Mouse (Mus musculus) retina, postnatal 1 day (tissue): ENCODE measurements around the gene Rplp1.

Source experiments
- DNase-seq: peaks from one replicate; pipeline ENCODE4 v3.0.0-alpha.2; 2012

Rplp1 gene

GRCm38 (mm10) chr9:61911300-61912128 is 2.8 kb downstream of the Rplp1 start:
- no peak for DNase-seq

DNA sequence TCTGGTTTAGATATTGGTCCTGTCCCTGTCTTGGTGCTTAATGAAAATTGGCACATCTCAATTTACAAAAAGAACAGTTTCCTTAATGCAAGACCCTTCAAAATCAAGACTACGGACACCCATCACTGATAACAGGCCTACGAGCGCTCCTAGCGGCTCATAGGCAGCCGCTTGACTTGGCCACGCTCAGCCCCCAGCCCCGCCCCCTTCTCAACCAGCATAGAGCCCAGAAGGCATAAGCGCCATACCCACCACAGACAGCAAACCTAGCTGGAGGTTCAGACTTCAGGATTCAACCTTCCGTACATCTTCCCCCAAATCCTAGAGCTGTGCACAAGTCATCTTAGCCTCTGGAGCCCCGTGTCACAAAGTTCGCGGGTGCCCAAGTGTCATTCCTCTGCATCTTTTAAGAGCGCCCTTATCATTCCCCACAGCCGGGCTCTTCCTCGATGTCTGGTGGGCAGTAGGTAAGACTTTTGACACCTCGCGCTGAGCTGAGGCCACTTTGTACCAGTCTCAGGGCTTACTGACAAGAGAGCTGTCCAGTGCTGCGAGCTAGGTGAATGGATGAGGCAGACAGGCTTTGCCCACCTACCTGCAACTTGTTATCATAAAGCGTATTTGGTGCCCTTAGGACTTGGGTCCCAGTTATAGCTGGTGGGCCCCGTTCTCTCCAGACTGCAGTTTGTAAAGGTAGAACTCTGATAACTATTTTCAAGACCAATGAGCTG is 3.7 kb downstream of the Rplp1 start:
- DNase-seq, result no peak

- no peak for DNase-seq
Observed at GRCm38 (mm10) chr9:61909633-61910032, 4.7 kb downstream of the Rplp1 start.

- no peak for DNase-seq
Observed at GRCm38 (mm10) chr9:61908832-61909407, 5.4 kb downstream of the Rplp1 start.

DNA sequence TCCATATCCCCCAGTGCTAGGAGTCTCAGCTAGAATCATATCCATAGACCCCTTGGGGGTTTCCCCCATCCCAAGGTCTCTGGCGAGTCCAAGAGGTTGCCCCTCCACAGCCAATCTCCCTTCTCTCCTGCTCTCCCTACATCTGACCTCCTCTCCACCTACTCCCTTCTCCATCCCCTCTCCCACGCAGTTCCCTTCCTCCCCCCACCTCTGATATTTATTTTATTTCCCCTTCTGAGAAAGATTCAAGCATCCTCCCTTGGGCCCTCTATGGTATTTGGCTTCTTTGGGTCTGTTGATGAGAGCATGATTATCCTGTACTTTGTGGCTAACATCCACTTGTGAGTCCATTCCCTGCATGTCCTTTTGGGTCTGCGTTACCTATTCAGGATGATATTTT is 6.0 kb downstream of the Rplp1 start:
- DNase-seq, result no peak

DNA sequence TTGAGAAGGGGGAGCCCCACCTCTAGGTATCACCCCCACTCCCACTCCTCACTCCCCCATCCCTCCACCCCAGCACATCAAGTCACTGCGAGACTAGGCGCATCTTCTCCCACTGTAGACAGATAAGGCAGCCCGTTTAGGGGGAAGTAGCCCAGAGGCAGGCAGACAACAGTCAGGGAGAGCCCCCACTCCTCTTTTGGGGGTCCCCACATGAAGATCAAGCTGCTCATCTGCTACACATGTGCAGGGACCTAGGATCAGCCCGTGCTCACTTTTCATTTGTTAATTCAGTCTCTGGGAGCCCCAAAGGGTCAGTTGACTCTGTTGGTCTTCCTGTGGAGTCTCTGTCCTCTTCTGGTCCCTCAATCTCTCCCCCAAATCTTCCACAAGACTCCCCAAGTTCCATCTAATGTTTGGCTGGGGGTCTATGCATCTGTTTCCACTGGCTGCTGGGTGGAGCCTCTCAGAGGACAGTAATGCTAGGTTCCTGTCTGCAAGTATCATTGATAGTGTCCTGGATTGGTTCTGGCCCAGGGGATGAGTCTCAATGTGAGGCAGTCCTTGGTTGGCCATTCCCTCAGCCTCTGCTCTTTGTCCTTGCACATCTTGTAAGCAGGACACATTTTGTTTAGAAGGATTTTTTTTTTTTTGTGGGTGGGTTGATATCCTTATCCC is 6.6 kb downstream of the Rplp1 start:
- no peak for DNase-seq

GRCm38 (mm10) chr9:61906912-61907311 is 7.4 kb downstream of the Rplp1 start:
- DNase-seq, result peak; percentile 46

DNA sequence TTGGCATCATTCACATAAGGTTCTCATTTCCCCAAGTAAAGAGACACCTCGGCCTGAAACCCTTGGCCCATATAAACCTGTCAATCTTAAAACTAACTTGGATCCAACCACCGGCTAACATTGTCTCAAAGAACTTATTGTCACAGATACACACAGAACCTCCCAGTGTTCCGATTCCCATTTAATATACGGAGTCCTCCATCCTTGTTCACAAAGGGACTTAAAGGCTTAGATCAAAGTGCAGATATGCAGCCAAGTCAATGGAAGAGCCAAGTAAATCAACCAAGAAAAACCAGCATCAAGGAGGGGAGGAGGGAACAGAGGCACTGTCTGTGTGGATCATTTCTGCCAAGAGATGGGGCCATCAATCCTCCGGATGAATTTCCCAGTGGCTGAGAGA is 8.8 kb downstream of the Rplp1 start:
- DNase-seq, result no peak

DNA sequence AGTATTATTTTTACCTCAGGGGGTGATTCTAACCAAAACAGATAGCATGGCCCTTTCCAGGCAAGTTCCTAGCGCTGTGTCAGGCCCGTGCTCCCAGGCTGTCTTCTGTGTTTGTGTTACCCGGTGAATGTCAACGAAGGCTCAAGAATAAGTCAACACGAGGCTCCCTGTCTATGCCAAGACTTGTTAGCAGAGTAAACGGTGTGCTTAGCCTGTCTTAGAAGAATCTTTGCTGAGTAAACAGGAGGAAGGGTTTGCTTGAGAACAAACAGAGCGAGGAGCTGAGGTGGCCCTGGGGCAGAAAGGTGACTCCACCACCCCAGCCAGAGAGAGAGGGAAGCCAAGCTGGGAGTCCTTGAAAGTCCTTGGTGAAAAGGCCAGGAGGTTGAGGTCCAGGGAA is 10.1 kb downstream of the Rplp1 start:
- DNase-seq, result no peak

DNA sequence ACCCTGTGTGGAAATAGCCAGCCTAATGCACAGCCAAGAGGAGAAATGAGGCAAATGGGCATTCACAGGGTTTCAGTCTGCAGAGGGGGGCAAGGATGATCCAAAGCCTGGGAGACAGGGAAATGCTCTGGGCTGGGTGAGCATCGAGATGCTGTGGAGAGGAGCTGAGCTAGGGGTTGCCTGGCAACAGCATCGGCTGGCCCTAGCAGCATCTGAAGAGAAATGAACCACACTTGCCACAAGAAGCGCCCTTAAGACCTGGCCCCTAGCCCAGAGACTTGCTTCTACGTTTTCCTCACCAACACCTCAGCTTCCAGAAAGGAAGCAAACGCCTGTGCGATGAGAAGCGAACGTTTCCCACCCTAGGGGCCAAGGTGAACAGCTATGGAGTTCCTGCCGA is 11.9 kb downstream of the Rplp1 start:
- DNase-seq, result peak; percentile 73

GRCm38 (mm10) chr9:61901574-61901973 is 12.8 kb downstream of the Rplp1 start:
- DNase-seq, result no peak

- peak; percentile 79 for DNase-seq
Observed at GRCm38 (mm10) chr9:61899804-61900203, 14.5 kb downstream of the Rplp1 start.

- DNase-seq, result peak; percentile 86
Observed at GRCm38 (mm10) chr9:61898401-61898800, 15.9 kb downstream of the Rplp1 start.

- no peak for DNase-seq
Observed at GRCm38 (mm10) chr9:61895014-61895413, 19.3 kb downstream of the Rplp1 start.

DNA sequence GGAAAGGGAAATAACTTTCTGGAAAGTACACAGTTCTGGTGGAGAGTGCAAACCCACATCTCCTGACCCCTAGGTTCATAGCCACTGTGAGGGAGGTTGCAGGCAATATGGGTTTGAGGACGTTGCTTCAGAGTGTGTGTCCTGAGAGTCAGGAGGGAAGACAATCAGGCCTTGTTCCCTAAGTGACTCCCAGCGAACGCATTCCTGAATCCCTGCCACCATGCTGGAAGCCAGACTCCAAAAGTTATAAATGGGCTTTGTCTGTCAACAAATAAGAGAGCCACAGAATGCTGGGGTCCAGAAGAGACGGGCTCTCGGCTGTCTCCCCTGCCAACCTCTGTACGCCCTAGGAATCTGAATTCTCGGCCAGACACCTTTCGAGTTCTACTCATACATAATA is 24.5 kb downstream of the Rplp1 start:
- no peak for DNase-seq

GRCm38 (mm10) chr9:61887661-61888379 is 26.5 kb downstream of the Rplp1 start:
- DNase-seq, result peak; percentile 62

DNA sequence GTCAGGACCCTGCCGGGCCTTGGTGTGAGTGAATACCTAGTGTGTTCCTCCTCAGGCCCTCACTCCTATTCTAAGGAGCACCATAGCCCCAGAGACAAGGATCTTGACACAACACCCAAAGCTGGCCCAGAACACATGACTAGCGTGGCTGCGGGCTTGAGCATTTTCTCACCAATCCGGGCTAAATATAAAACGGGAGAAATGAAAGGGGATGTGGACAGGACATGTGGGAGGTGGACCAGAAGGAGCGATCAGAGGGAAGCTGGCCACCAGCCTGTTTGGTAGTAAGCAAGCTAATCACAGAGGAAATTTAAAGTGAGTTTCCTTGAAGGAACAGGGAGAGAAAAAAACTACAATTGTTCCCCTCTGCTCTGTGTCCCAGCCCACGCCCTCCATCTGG is 28.4 kb downstream of the Rplp1 start:
- no peak for DNase-seq

DNA sequence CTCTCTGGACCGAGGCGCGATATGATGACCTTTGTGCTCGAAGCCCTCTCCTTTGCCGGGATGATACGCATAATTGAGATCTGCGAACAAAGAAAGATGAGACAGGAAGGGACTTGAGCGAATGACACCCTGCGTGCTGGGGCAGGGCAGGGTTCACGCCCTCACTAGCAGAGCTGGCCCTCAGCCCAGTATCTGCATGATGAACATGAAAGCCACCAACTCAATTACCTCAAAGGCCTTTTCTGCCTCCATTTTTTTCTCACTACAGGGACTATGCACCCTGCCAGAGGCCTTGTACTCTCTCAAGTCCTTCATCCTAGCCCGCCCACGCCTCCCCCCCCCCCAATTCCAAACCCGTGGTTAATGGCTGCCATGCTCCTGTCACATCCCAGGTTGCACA is 29.4 kb downstream of the Rplp1 start:
- peak; percentile 88 for DNase-seq

- DNase-seq, result peak; percentile 83
Observed at GRCm38 (mm10) chr9:61884375-61884774, 30.0 kb downstream of the Rplp1 start.

GRCm38 (mm10) chr9:61882179-61882578 is 32.2 kb downstream of the Rplp1 start:
- no peak for DNase-seq

DNA sequence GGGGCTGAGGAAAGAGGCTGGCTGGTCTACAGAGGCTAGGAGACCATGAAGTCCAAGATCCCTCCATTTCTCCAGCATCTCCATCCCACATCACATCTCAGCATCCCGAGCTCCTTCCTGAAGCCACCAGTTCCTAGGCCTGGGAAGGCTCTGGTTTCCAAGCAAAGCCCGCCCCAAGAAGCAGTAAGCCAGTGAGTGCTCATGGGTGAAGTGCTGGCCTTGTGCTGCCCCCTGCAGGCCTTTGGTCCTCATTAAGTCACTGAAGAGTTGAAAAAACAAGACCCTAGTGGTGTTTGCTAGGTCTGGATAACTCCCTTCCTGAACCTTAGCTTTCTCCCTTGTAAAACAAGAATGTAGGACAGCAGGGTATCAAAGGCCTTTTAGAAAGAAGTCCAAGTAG is 35.5 kb downstream of the Rplp1 start:
- DNase-seq, result peak; percentile 87

DNA sequence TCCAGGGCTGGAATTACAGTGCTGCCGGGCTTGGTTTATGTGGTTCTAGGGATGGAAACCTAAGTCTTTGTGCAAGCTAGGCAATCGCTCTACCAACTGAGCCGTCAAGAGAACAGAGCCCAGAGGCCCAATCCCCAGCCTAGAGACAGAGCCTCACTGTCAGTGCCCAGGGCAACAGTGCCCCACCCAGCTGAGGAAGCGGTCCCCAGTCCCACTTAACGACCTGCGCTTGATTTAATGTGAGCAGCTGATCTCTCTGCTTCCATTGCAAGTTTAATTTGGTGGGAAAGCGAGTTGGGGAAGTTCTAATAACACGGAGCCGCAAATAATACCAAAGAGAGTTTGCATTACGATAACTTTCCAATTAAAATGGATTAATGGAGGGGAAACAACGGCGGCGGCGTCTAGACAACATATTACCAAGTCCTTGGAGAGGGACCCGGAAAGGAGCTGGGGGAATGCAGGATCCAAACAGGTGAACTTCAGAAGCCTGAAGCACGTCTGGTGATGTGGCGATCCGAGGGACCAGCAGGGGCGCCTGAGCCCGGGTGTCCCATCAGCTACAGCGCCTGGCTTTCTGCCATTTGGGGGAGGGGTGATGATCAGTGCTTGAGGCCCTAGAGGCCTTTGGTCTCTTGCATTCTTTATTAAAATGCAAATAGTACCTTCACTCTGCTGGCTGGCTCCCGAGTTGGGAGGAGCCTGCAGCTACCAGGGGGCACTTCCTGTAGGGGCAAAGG is 36.8 kb downstream of the Rplp1 start:
- peak; percentile 79 for DNase-seq
